Mouse (Mus musculus): Measurements from ENCODE around the gene Tspan17. TPM values are rescaled to one million over a fixed set of nuclear protein-coding genes. Genes with fewer than 3 reads are reported as not detected.

Tspan17 gene
- polyA plus RNA-seq, 1 experiment from 2014 or later: 15.0 TPM

GRCm38 (mm10) chr13:54797356-54797755, 8.2 kb downstream of the Tspan17 start:
- no peak overlapping the region for H3K4me3 ChIP-seq
- H3K36me3 ChIP-seq (ENCODE audit: poor library complexity, severe bottlenecking): no peaks in the 10 kb centered on the region
- H3K27ac ChIP-seq: no peak overlapping the region
- H3K9me3 ChIP-seq (replicated peaks): no peaks in the 10 kb centered on the region
- peaks cover 15% of the 10 kb centered on the region; the same call in 1 of the 2 replicates for H3K27me3 ChIP-seq
- H3K9ac ChIP-seq: no peak overlapping the region
- no peak for ATAC-seq
- H3K4me2 ChIP-seq: no peak overlapping the region
- 0 out of 2 replicates have a peak, but pooled peaks cover 2% of the 10 kb centered on the region for H3K4me1 ChIP-seq
- 37% methylated on average over 4 of the region's 4 CpGs for WGBS

- 79% methylated on average over 16 of the region's 16 CpGs for WGBS
- Histone ChIP-seq H3K9ac (no peak overlapping the region), H3K4me2 (no peak overlapping the region), H3K36me3 (ENCODE audit: poor library complexity, severe bottlenecking) (no peaks in the 10 kb centered on the region), H3K27me3 (peaks cover 15% of the 10 kb centered on the region; the same call in 1 of the 2 replicates), H3K4me3 (no peak overlapping the region), H3K27ac (no peak overlapping the region), H3K4me1 (0 out of 2 replicates have a peak, but pooled peaks cover 2% of the 10 kb centered on the region), H3K9me3 (replicated peaks) (no peaks in the 10 kb centered on the region)
- no peak for ATAC-seq
Measured at GRCm38 (mm10) chr13:54797861-54798643, 8.9 kb downstream of the Tspan17 start.

GRCm38 (mm10) chr13:54798740-54799139, 9.6 kb downstream of the Tspan17 start:
- Histone ChIP-seq H3K27me3 (peaks cover 15% of the 10 kb centered on the region; the same call in 1 of the 2 replicates), H3K4me2 (no peak overlapping the region), H3K36me3 (ENCODE audit: poor library complexity, severe bottlenecking) (no peaks in the 10 kb centered on the region), H3K9me3 (replicated peaks) (no peaks in the 10 kb centered on the region), H3K4me1 (0 out of 2 replicates have a peak, but pooled peaks cover 2% of the 10 kb centered on the region), H3K9ac (0 out of 2 replicates have a peak overlapping the region, but pooled peaks have one; percentile 5), H3K27ac (no peak overlapping the region), H3K4me3 (no peak overlapping the region)
- no peak for ATAC-seq
- 79% methylated on average over 10 of the region's 10 CpGs for WGBS

GRCm38 (mm10) chr13:54799701-54800100, 10.5 kb downstream of the Tspan17 start:
- peak; percentile 73 for ATAC-seq
- Histone ChIP-seq H3K9me3 (replicated peaks) (no peaks in the 10 kb centered on the region), H3K9ac (no peak overlapping the region), H3K4me2 (peak overlapping the region; percentile 26; the same call in 1 of the 2 replicates), H3K36me3 (ENCODE audit: poor library complexity, severe bottlenecking) (no peaks in the 10 kb centered on the region), H3K4me1 (0 out of 2 replicates have a peak, but pooled peaks cover 2% of the 10 kb centered on the region), H3K27me3 (peaks cover 17% of the 10 kb centered on the region), H3K4me3 (no peak overlapping the region), H3K27ac (no peak overlapping the region)
- WGBS: 21% methylated on average over 9 of the region's 9 CpGs

- no peaks in the 10 kb centered on the region for H3K36me3 ChIP-seq (ENCODE audit: poor library complexity, severe bottlenecking)
- 72% methylated on average over 4 of the region's 4 CpGs for WGBS
- H3K27me3 ChIP-seq: peaks cover 15% of the 10 kb centered on the region
- no peak overlapping the region for H3K4me2 ChIP-seq
- H3K4me1 ChIP-seq: 0 out of 2 replicates have a peak, but pooled peaks cover 2% of the 10 kb centered on the region
- no peak overlapping the region for H3K4me3 ChIP-seq
- H3K27ac ChIP-seq: no peak overlapping the region
- no peak overlapping the region for H3K9ac ChIP-seq
- ATAC-seq: no peak
- no peaks in the 10 kb centered on the region for H3K9me3 ChIP-seq (replicated peaks)
Measured at GRCm38 (mm10) chr13:54800206-54800605, 11.0 kb downstream of the Tspan17 start.

GRCm38 (mm10) chr13:54803010-54803409, 13.8 kb downstream of the Tspan17 start:
- H3K9ac ChIP-seq: no peak overlapping the region

GRCm38 (mm10) chr13:54805134-54805838, 16.1 kb downstream of the Tspan17 start:
- Histone ChIP-seq H3K4me2 (no peak overlapping the region), H3K9ac (no peak overlapping the region), H3K4me1 (peaks cover 6% of the 10 kb centered on the region), H3K27me3 (peaks cover 11% of the 10 kb centered on the region), H3K9me3 (replicated peaks) (no peaks in the 10 kb centered on the region), H3K4me3 (no peak overlapping the region), H3K36me3 (ENCODE audit: poor library complexity, severe bottlenecking) (no peaks in the 10 kb centered on the region), H3K27ac (no peak overlapping the region)
- ATAC-seq: 0 out of 2 replicates have a peak, but pooled peaks have one; percentile 21
- 36% methylated on average over 21 of the region's 21 CpGs for WGBS

More at GRCm38 (mm10) chr13:54803010-54803409, 13.8 kb downstream of the Tspan17 start:
- Histone ChIP-seq H3K27me3 (peaks cover 19% of the 10 kb centered on the region), H3K4me3 (no peak overlapping the region), H3K4me2 (no peak overlapping the region), H3K9me3 (replicated peaks) (no peaks in the 10 kb centered on the region), H3K4me1 (peaks cover 8% of the 10 kb centered on the region), H3K27ac (no peak overlapping the region), H3K36me3 (ENCODE audit: poor library complexity, severe bottlenecking) (no peaks in the 10 kb centered on the region)
- ATAC-seq: no peak
- WGBS: 83% methylated on average over 6 of the region's 6 CpGs

GRCm38 (mm10) chr13:54806434-54806976, 17.3 kb downstream of the Tspan17 start:
- Histone ChIP-seq H3K4me1 (peaks cover 6% of the 10 kb centered on the region), H3K4me2 (no peak overlapping the region), H3K27me3 (peaks cover 11% of the 10 kb centered on the region), H3K9me3 (replicated peaks) (no peaks in the 10 kb centered on the region), H3K9ac (no peak overlapping the region), H3K4me3 (no peak overlapping the region), H3K27ac (no peak overlapping the region), H3K36me3 (ENCODE audit: poor library complexity, severe bottlenecking) (no peaks in the 10 kb centered on the region)
- no peak for ATAC-seq
- 16% methylated on average over 13 of the region's 13 CpGs for WGBS

- H3K4me2 ChIP-seq: no peak overlapping the region
- H3K36me3 ChIP-seq (ENCODE audit: poor library complexity, severe bottlenecking): no peaks in the 10 kb centered on the region
- H3K9ac ChIP-seq: no peak overlapping the region
- H3K9me3 ChIP-seq (replicated peaks): no peaks in the 10 kb centered on the region
- peaks cover 11% of the 10 kb centered on the region for H3K27me3 ChIP-seq
- H3K4me1 ChIP-seq: peaks cover 6% of the 10 kb centered on the region
- ATAC-seq: no peak
- no peak overlapping the region for H3K27ac ChIP-seq
- no peak overlapping the region for H3K4me3 ChIP-seq
- WGBS: 83% methylated on average over 12 of the region's 12 CpGs
Measured at GRCm38 (mm10) chr13:54808067-54808466, 18.9 kb downstream of the Tspan17 start.

- 79% methylated on average over 7 of the region's 7 CpGs for WGBS
- no peaks in the 10 kb centered on the region for H3K36me3 ChIP-seq (ENCODE audit: poor library complexity, severe bottlenecking)
- H3K4me3 ChIP-seq: no peak overlapping the region
- ATAC-seq: no peak
- no peaks in the 10 kb centered on the region for H3K9me3 ChIP-seq (replicated peaks)
- no peak overlapping the region for H3K27ac ChIP-seq
- H3K4me2 ChIP-seq: no peak overlapping the region
- no peaks in the 10 kb centered on the region for H3K27me3 ChIP-seq
- H3K9ac ChIP-seq: no peak overlapping the region
- peaks cover 3% of the 10 kb centered on the region for H3K4me1 ChIP-seq
Measured at GRCm38 (mm10) chr13:54811476-54811875, 22.3 kb downstream of the Tspan17 start.

- Histone ChIP-seq H3K4me3 (no peak overlapping the region), H3K9ac (no peak overlapping the region), H3K4me2 (no peak overlapping the region), H3K4me1 (peaks cover 8% of the 10 kb centered on the region), H3K9me3 (replicated peaks) (no peaks in the 10 kb centered on the region), H3K27me3 (no peaks in the 10 kb centered on the region), H3K27ac (no peak overlapping the region), H3K36me3 (ENCODE audit: poor library complexity, severe bottlenecking) (no peaks in the 10 kb centered on the region)
- ATAC-seq: no peak
- WGBS: 93% methylated on average over 9 of the region's 9 CpGs
Measured at GRCm38 (mm10) chr13:54813381-54813780, 24.2 kb downstream of the Tspan17 start.
